Mouse (Mus musculus): Measurements from ENCODE around the gene Katnbl1. TPM values are rescaled to one million over a fixed set of nuclear protein-coding genes. Genes with fewer than 3 reads are reported as not detected.
A peak's percentile ranks its signal among the peaks of the same experiment; 100 is the strongest.

The Katnbl1 gene
- polyA plus RNA-seq, 1 experiment = 0.57 TPM

- H3K27ac ChIP-seq (ENCODE audit: insufficient read depth, low read length) = no peak overlapping the region
- H3K27me3 ChIP-seq (ENCODE audit: control insufficient read depth, insufficient read depth, low read length) = no peaks in the 10 kb centered on the region
- peaks cover 54% of the 10 kb centered on the region for H3K36me3 ChIP-seq (ENCODE audit: control insufficient read depth, insufficient read depth, low read length)
- no peak for DNase-seq (ENCODE audit: low read depth in 1 of 2, low spot score in 2 of 2)
- WGBS = 95% methylated on average over 7 of the region's 7 CpGs
- TF ChIP-seq CTCF (IDR thresholded peaks at IDR 0.05; ENCODE audit: extremely low read depth, insufficient read depth, insufficient read length, insufficient replicate concordance) = no peak
- no peak for TF ChIP-seq POLR2A (IDR thresholded peaks at IDR 0.05; ENCODE audit: low read depth, low read length)
- no peak overlapping the region for H3K4me3 ChIP-seq (ENCODE audit: extremely low read depth, insufficient read depth, insufficient read length)
- H3K4me1 ChIP-seq (ENCODE audit: control insufficient read depth, insufficient read depth, insufficient read length) = no peaks in the 10 kb centered on the region
Observed at GRCm38 (mm10) chr2:112353685-112354455, 25.1 kb upstream of the Katnbl1 start.

- Histone ChIP-seq H3K27me3 (ENCODE audit: control insufficient read depth, insufficient read depth, low read length) (no peaks in the 10 kb centered on the region), H3K27ac (ENCODE audit: insufficient read depth, low read length) (no peak overlapping the region), H3K36me3 (ENCODE audit: control insufficient read depth, insufficient read depth, low read length) (peaks cover 60% of the 10 kb centered on the region), H3K4me3 (ENCODE audit: extremely low read depth, insufficient read depth, insufficient read length) (no peak overlapping the region), H3K4me1 (ENCODE audit: control insufficient read depth, insufficient read depth, insufficient read length) (no peaks in the 10 kb centered on the region)
- DNase-seq (ENCODE audit: low read depth in 1 of 2, low spot score in 2 of 2) = no peak
- TF ChIP-seq CTCF (IDR thresholded peaks at IDR 0.05; ENCODE audit: extremely low read depth, insufficient read depth, insufficient read length, insufficient replicate concordance) (no peak), POLR2A (IDR thresholded peaks at IDR 0.05; ENCODE audit: low read depth, low read length) (no peak)
- WGBS = 86% methylated on average over 2 of the region's 2 CpGs
Observed at GRCm38 (mm10) chr2:112359611-112360010, 19.4 kb upstream of the Katnbl1 start.

GRCm38 (mm10) chr2:112360012-112360780 lies 18.8 kb upstream of the Katnbl1 start:
- Histone ChIP-seq H3K36me3 (ENCODE audit: control insufficient read depth, insufficient read depth, low read length) (peaks cover 56% of the 10 kb centered on the region), H3K27me3 (ENCODE audit: control insufficient read depth, insufficient read depth, low read length) (no peaks in the 10 kb centered on the region), H3K27ac (ENCODE audit: insufficient read depth, low read length) (no peak overlapping the region), H3K4me1 (ENCODE audit: control insufficient read depth, insufficient read depth, insufficient read length) (no peaks in the 10 kb centered on the region), H3K4me3 (ENCODE audit: extremely low read depth, insufficient read depth, insufficient read length) (no peak overlapping the region)
- 95% methylated on average over 12 of the region's 12 CpGs for WGBS
- DNase-seq (ENCODE audit: low read depth in 1 of 2, low spot score in 2 of 2) = no peak
- no peak for TF ChIP-seq CTCF (IDR thresholded peaks at IDR 0.05; ENCODE audit: extremely low read depth, insufficient read depth, insufficient read length, insufficient replicate concordance)
- no peak for TF ChIP-seq POLR2A (IDR thresholded peaks at IDR 0.05; ENCODE audit: low read depth, low read length)

- Histone ChIP-seq H3K4me1 (ENCODE audit: control insufficient read depth, insufficient read depth, insufficient read length) (no peaks in the 10 kb centered on the region), H3K36me3 (ENCODE audit: control insufficient read depth, insufficient read depth, low read length) (peaks cover 55% of the 10 kb centered on the region), H3K27me3 (ENCODE audit: control insufficient read depth, insufficient read depth, low read length) (no peaks in the 10 kb centered on the region), H3K27ac (ENCODE audit: insufficient read depth, low read length) (no peak overlapping the region), H3K4me3 (ENCODE audit: extremely low read depth, insufficient read depth, insufficient read length) (no peak overlapping the region)
- WGBS = 86% methylated on average over 2 of the region's 2 CpGs
- DNase-seq (ENCODE audit: low read depth in 1 of 2, low spot score in 2 of 2) = no peak
- TF ChIP-seq CTCF (IDR thresholded peaks at IDR 0.05; ENCODE audit: extremely low read depth, insufficient read depth, insufficient read length, insufficient replicate concordance) (no peak), POLR2A (IDR thresholded peaks at IDR 0.05; ENCODE audit: low read depth, low read length) (no peak)
Observed at GRCm38 (mm10) chr2:112360781-112361169, 18.2 kb upstream of the Katnbl1 start.

GRCm38 (mm10) chr2:112367222-112367621 lies 11.8 kb upstream of the Katnbl1 start:
- no peaks in the 10 kb centered on the region for H3K27me3 ChIP-seq (ENCODE audit: control insufficient read depth, insufficient read depth, low read length)
- peaks cover 13% of the 10 kb centered on the region for H3K36me3 ChIP-seq (ENCODE audit: control insufficient read depth, insufficient read depth, low read length)
- H3K27ac ChIP-seq (ENCODE audit: insufficient read depth, low read length) = no peak overlapping the region
- peak overlapping the region; percentile 92 for H3K4me3 ChIP-seq (ENCODE audit: extremely low read depth, insufficient read depth, insufficient read length)
- TF ChIP-seq CTCF (IDR thresholded peaks at IDR 0.05; ENCODE audit: extremely low read depth, insufficient read depth, insufficient read length, insufficient replicate concordance) (no peak), POLR2A (IDR thresholded peaks at IDR 0.05; ENCODE audit: low read depth, low read length) (no peak)
- WGBS = 12% methylated on average over 15 of the region's 15 CpGs
- no peak for DNase-seq (ENCODE audit: low read depth in 1 of 2, low spot score in 2 of 2)
- peaks cover 2% of the 10 kb centered on the region; the same call in 1 of the 2 replicates for H3K4me1 ChIP-seq (ENCODE audit: control insufficient read depth, insufficient read depth, insufficient read length)

GRCm38 (mm10) chr2:112367726-112368673 lies 11.0 kb upstream of the Katnbl1 start, which contains the start of gene Emc4:
TSS of gene Emc4 (minus strand) at chr2:112368027.
- TF ChIP-seq CTCF (IDR thresholded peaks at IDR 0.05; ENCODE audit: extremely low read depth, insufficient read depth, insufficient read length, insufficient replicate concordance) = no peak
- peak; percentile 49; the same call in 1 of the 2 replicates for TF ChIP-seq POLR2A (IDR thresholded peaks at IDR 0.05; ENCODE audit: low read depth, low read length)
- H3K27ac ChIP-seq (ENCODE audit: insufficient read depth, low read length) = peak within 1 kb of the TSS; percentile 63
- peak; percentile 64 to 88 for DNase-seq (ENCODE audit: low read depth in 1 of 2, low spot score in 2 of 2)
- H3K36me3 ChIP-seq (ENCODE audit: control insufficient read depth, insufficient read depth, low read length) = peaks cover 10% of the 10 kb centered on the region
- H3K4me1 ChIP-seq (ENCODE audit: control insufficient read depth, insufficient read depth, insufficient read length) = peaks cover 2% of the 10 kb centered on the region; the same call in 1 of the 2 replicates
- no peaks in the 10 kb centered on the region for H3K27me3 ChIP-seq (ENCODE audit: control insufficient read depth, insufficient read depth, low read length)
- 2% methylated on average over 46 of the region's 46 CpGs for WGBS
- H3K4me3 ChIP-seq (ENCODE audit: extremely low read depth, insufficient read depth, insufficient read length) = peak within 1 kb of the TSS; percentile 92

Data from spleen, adult 2 months (tissue).